ENCODE assay signal across 9 mouse cellular contexts in genomic region chr4:114625357-114625756, GRCm38 (mm10).
DNase-seq lines count a peak whose midpoint lies in the region; ATAC-seq and TF ChIP-seq lines count a peak whose summit lies in the region.
"Had no signal": no experiment of that assay in that cellular context is flagged by ENCODE, and none has a peak within 500 bp of the region (broad histone marks: within the 10 kb centered on the region; RNA-seq: fewer than 3 reads in every experiment).

No protein-coding gene starts in this region.

- H3K4me1 ChIP-seq in heart, embryonic 15.5 days (replicated peaks) = peaks cover 28% of the 10 kb centered on the region
- peaks cover 8% of the 10 kb centered on the region; the same call in 1 of the 2 replicates for H3K4me1 ChIP-seq in stomach, embryonic 16.5 days (ENCODE audit: control insufficient read depth, insufficient read depth, low read length)
- H3K4me1 ChIP-seq in stomach, postnatal 0 days (replicated peaks; ENCODE audit: control insufficient read depth, insufficient read depth) = no peaks in the 10 kb centered on the region

- intact Hi-C loops in heart, postnatal 36 days (cut with DNase I) = no loop called here

- H3K4me3 ChIP-seq in heart, embryonic 15.5 days = no peak overlapping the region
- no peak overlapping the region for H3K4me3 ChIP-seq in stomach, embryonic 16.5 days (replicated peaks; ENCODE audit: low read length)
- no peak overlapping the region for H3K4me3 ChIP-seq in stomach, postnatal 0 days (ENCODE audit: low read depth, low read length)

- WGBS in heart, embryonic 15.5 days = 27% methylated on average over 4 of the region's 4 CpGs
- WGBS in stomach, embryonic 16.5 days = 17% methylated on average over 4 of the region's 4 CpGs
- 15% methylated on average over 4 of the region's 4 CpGs for WGBS in stomach, postnatal 0 days

- H3K9ac ChIP-seq in heart, embryonic 15.5 days = no peak overlapping the region
- H3K9ac ChIP-seq in stomach, embryonic 16.5 days (ENCODE audit: low read length) = no peak overlapping the region
- H3K9ac ChIP-seq in stomach, postnatal 0 days (ENCODE audit: low read length) = no peak overlapping the region

- no peak for TF ChIP-seq EP300 in stomach, postnatal 0 days (optimal IDR thresholded peaks at IDR 0.05)

- TF ChIP-seq CTCF in stomach, postnatal 0 days (IDR thresholded peaks at IDR 0.05; ENCODE audit: low read depth) = no peak

- no peak for DNase-seq in heart, postnatal 36 days
- no peak for DNase-seq in stomach, postnatal 0 days (ENCODE audit: low spot score)
- DNase-seq in lung, postnatal 10 days = peak; percentile 64
- DNase-seq in thymus, postnatal 14 days = peak; percentile 27
- no peak for DNase-seq in cerebellum, postnatal 10 days
- DNase-seq in cerebellum, postnatal 25 days = no peak

- H3K9me3 ChIP-seq in heart, embryonic 15.5 days (replicated peaks) = no peaks in the 10 kb centered on the region
- H3K9me3 ChIP-seq in stomach, embryonic 16.5 days (replicated peaks; ENCODE audit: control insufficient read depth, low read length) = no peaks in the 10 kb centered on the region
- H3K9me3 ChIP-seq in stomach, postnatal 0 days (ENCODE audit: control insufficient read depth, low read length) = no peaks in the 10 kb centered on the region

- H3K27ac ChIP-seq in heart, embryonic 15.5 days = 0 out of 2 replicates have a peak overlapping the region, but pooled peaks have one; percentile 0
- no peak overlapping the region for H3K27ac ChIP-seq in stomach, embryonic 16.5 days (ENCODE audit: low read length)
- no peak overlapping the region for H3K27ac ChIP-seq in stomach, postnatal 0 days (replicated peaks)

- no peaks in the 10 kb centered on the region for H3K36me3 ChIP-seq in heart, embryonic 15.5 days
- no peaks in the 10 kb centered on the region for H3K36me3 ChIP-seq in stomach, embryonic 16.5 days (ENCODE audit: control insufficient read depth, insufficient read depth, low read length)
- H3K36me3 ChIP-seq in stomach, postnatal 0 days (ENCODE audit: control insufficient read depth, insufficient read depth, low read length) = no peaks in the 10 kb centered on the region

- H3K4me2 ChIP-seq in heart, embryonic 15.5 days = no peak overlapping the region
- no peak overlapping the region for H3K4me2 ChIP-seq in stomach, embryonic 16.5 days (ENCODE audit: low read depth, low read length)
- no peak overlapping the region for H3K4me2 ChIP-seq in stomach, postnatal 0 days (replicated peaks; ENCODE audit: low read depth)

- 0 out of 2 replicates have a peak, but pooled peaks cover 5% of the 10 kb centered on the region for H3K27me3 ChIP-seq in heart, embryonic 15.5 days
- H3K27me3 ChIP-seq in stomach, embryonic 16.5 days (ENCODE audit: control insufficient read depth, insufficient read depth, low read length) = no peaks in the 10 kb centered on the region; the same call in 1 of the 2 replicates
- no peaks in the 10 kb centered on the region for H3K27me3 ChIP-seq in stomach, postnatal 0 days (ENCODE audit: control insufficient read depth, insufficient read depth, low read length)

- ATAC-seq in heart, embryonic 15.5 days (replicated peaks; ENCODE audit: insufficient number of reproducible peaks, insufficient read depth, low FRiP score, low read depth) = no peak
- ATAC-seq in stomach, embryonic 16.5 days (ENCODE audit: insufficient read depth, low FRiP score) = 0 out of 2 replicates have a peak, but pooled peaks have one; percentile 60
- no peak for ATAC-seq in stomach, postnatal 0 days (ENCODE audit: low FRiP score, low TSS enrichment)
- ATAC-seq: CD4-positive, CD25-positive, alpha-beta regulatory T cell, adult 4 months had no signal

Comparison
In these comparisons a context has a peak if more than half of its experiments do, and no peak if none do; other contexts are left out.
1. DNase-seq: peak in lung, postnatal 10 days (single experiment) and thymus, postnatal 14 days (single experiment); none in heart, postnatal 36 days (0 of 2), stomach, postnatal 0 days (single experiment), cerebellum, postnatal 10 days (0 of 2) and cerebellum, postnatal 25 days (0 of 2).